Mouse (Mus musculus) testis, adult 10 weeks (tissue): ENCODE measurements around the gene Olfr667. TPM values are rescaled to one million over a fixed set of nuclear protein-coding genes. Genes with fewer than 3 reads are reported as not detected.

Experiments used
- polyA plus RNA-seq: library from polyadenylated mRNA; stranded (reverse); fragments of 350-450 nt; fragmentation: Illumina TruSeq; extraction: RNeasy Lipid Tissue Mini Kit (QIAGEN cat#74804); gene quantifications from one replicate; pipeline ENCODE4 v1.2.3, GENCODE M21; 2014; ENCODE audit warnings: low read depth, low replicate concordance

Gene Olfr667
- polyA plus RNA-seq, result not detected

DNA sequence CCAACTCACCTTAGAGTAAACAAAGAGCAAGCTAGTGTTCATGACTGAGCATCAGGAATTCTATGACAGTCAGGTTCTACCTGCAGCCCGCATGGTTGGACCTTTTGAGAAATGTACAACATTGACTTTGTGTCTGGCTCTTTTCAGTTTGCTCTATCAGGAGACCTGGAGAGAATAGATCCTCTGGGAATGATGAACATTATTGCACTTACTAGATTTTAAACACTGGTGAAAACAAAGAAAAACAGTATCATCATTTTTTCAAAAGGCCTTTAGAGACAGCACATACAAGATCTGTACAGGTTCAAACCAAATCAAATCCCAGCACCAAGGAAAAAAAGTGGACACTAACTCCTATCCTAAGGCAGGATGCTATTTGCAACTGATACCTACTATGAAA is at the start of gene Olfr667:
Gene Olfr667, minus strand, starts transcription at position 101 of the 400 bp plus-strand sequence.

GRCm38 (mm10) chr7:104962520-104962919 is 41.2 kb upstream of the Olfr667 start, which contains the start of gene Olfr670:
Olfr670 (minus strand) TSS chr7:104962620.

DNA sequence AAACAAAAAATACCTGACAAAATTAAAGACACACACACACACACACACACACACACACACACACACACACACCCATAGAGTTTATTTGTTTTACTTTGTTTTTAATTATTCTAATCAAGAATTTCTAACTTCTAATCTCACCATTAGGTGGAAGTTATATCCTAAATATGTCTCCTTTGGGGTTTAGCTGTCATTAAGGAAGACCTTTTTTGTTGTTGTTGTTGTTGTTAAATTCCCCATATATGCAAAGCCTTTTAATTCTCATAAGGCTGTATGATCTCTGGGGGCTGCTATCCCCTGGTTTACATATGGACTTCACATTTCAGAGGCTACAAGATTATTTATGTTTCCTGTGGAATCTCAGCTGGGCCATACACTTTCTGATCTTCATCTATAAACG is 12.7 kb upstream of the Olfr667 start, which contains the start of gene Olfr669:
Gene Olfr669, plus strand, starts transcription at position 301 of the 400 bp plus-strand sequence.

DNA sequence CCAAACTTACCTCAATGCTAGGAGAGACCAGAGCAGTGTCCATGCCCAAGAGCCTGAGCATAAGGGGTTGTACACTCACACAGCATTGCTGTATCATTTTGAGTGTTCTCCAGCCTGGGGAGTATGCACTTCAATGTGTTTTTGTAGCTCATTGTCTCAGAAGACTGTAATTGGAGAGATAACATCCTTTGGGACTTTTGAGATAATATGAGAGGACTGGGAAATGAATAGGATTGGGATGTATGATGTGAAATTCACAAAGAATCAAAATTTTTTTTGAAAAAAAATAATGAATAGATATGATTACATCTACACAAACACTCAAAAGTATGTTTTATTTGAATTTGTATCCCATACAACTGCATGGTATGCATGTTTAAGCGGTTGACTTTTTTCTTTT is 6.7 kb upstream of the Olfr667 start, which contains the start of gene Olfr668:
Gene Olfr668, minus strand, starts transcription at position 101 of the 400 bp plus-strand sequence.

DNA sequence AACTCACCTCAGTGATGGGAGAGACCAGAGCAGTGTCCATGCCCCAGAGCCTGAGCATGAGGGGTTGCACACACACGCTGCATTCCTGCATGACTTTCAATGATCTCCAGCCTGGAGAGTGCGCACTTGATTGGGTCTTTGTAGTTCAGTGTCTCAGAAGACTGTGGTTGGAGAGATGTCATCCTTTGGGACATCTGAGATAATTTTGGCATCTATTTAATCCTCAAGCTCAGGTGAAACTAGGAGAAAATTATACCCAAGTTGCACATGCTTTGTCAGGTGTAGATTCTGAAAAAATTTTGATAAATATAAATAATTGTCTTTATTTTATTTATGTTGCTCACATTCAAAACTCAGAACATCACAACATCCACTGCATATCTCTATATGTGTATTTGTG is 25.4 kb downstream of the Olfr667 start, which contains the start of gene Olfr666:
Gene Olfr666, minus strand, starts transcription at position 101 of the 400 bp plus-strand sequence.

DNA sequence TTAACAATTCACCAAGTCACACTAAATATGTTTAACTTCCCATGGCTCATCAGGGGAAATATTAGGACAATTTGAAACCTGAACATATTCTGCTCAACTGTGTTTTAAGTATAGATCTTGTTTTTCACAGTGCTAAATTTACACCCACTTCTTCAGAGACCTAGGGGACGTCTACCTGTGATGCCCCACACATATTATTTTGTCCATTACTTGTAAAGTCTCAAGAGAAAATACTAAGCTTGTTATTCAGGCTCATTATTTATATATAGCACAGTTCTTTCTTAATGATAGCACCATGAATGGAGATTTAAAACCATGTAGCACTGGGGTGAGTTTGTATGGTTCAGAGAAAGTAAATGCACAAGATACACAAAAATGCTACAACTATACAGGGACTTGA is 43.6 kb downstream of the Olfr667 start, which contains the start of gene Olfr665:
Gene Olfr665, plus strand, starts transcription at position 301 of the 400 bp plus-strand sequence.

Other genes with a start within 250 kb of the Olfr667 start
- not detected for gene Olfr661, start 235.0 kb downstream of the Olfr667 start, polyA plus RNA-seq
- not detected for gene Usp17le, start 144.0 kb downstream of the Olfr667 start, polyA plus RNA-seq
- gene Usp17lb, start 78.9 kb downstream of the Olfr667 start, polyA plus RNA-seq, result not detected
- not detected for gene Usp17la, start 64.5 kb downstream of the Olfr667 start, polyA plus RNA-seq
- gene Olfr665, start 43.5 kb downstream of the Olfr667 start, polyA plus RNA-seq, result not detected
- gene Olfr666, start 25.5 kb downstream of the Olfr667 start, polyA plus RNA-seq, result not detected
- not detected for gene Olfr668, start 6.6 kb upstream of the Olfr667 start, polyA plus RNA-seq
- not detected for gene Olfr669, start 12.8 kb upstream of the Olfr667 start, polyA plus RNA-seq
- not detected for gene Olfr670, start 41.1 kb upstream of the Olfr667 start, polyA plus RNA-seq
- not detected for gene Olfr671, start 57.6 kb upstream of the Olfr667 start, polyA plus RNA-seq
- not detected for gene Olfr672, start 80.5 kb upstream of the Olfr667 start, polyA plus RNA-seq
- gene Olfr675, start 107.0 kb upstream of the Olfr667 start, polyA plus RNA-seq, result not detected
- gene Olfr676, start 111.2 kb upstream of the Olfr667 start, polyA plus RNA-seq, result not detected
- gene Olfr677, start 129.9 kb upstream of the Olfr667 start, polyA plus RNA-seq, result not detected
- not detected for gene Olfr678, start 143.0 kb upstream of the Olfr667 start, polyA plus RNA-seq
- not detected for gene Olfr679, start 159.7 kb upstream of the Olfr667 start, polyA plus RNA-seq
- gene Olfr680-ps1, start 171.3 kb upstream of the Olfr667 start, polyA plus RNA-seq, result not detected
- gene Olfr681, start 195.4 kb upstream of the Olfr667 start, polyA plus RNA-seq, result not detected
- not detected for gene Olfr683, start 225.5 kb upstream of the Olfr667 start, polyA plus RNA-seq
- gene Olfr684, start 242.2 kb upstream of the Olfr667 start, polyA plus RNA-seq, result not detected